Mouse (Mus musculus): Measurements from ENCODE around the gene Fam131a.

GRCm38 (mm10) chr16:20708939-20709734, 16.1 kb downstream of the Fam131a start:
- peak; percentile 74 for TF ChIP-seq CTCF (IDR thresholded peaks at IDR 0.05; ENCODE audit: low read depth, low read length)
- TF ChIP-seq POLR2A (IDR thresholded peaks at IDR 0.05; ENCODE audit: borderline replicate concordance, low read depth, low read length), result no peak
